Mouse (Mus musculus): Measurements from ENCODE around the gene Wipi2. TPM values are rescaled to one million over a fixed set of nuclear protein-coding genes. Genes with fewer than 3 reads are reported as not detected.

Gene Wipi2
- total RNA-seq, 2 experiments from 2014 or later: 36.9 to 39.6 TPM

DNA sequence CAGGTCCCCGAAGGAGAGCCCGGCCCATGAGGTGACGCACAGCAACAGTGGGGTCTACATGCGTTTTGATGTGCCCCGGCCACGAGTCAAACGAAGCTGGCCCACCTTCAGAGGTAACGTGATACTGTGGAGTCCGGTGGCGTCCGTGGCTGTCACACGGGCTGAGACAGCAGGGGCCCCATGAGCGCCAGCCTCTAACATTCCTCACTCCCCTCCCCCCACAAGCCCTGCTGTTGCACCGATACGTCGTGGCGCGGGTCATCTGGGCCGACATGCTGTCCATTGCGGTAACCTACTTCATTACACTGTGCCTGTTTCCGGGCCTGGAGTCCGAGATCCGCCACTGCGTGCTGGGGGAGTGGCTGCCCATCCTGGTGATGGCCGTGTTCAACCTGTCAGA lies 91.0 kb downstream of the Wipi2 start:
- DNase-seq (ENCODE audit: low spot score in 2 of 2): no peak

DNA sequence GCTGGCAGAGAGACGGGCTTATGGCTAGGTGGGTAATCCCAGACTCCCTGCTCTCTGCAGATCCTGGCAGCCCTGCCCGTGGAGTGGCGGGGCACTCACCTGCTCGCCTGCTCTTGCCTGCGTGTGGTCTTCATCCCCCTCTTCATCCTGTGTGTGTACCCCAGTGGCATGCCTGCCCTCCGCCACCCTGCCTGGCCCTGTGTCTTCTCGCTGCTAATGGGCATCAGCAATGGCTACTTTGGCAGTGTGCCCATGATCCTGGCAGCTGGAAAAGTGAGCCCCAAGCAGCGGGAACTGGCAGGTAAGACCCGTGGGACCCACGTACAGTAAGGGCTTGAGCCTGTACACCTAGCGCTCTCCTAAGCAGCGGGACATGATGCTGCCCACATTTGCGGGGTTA lies 92.4 kb downstream of the Wipi2 start:
- no peak for DNase-seq (ENCODE audit: low spot score in 2 of 2)

Other genes starting within 250 kb of the Wipi2 start
- 10 to 100 TPM; 26.6 to 27.9 TPM for gene Foxk1, start 226.2 kb upstream of the Wipi2 start, total RNA-seq (2021)
- 1 to 10 TPM; 7.3 to 8.1 TPM for gene Ap5z1, start 163.8 kb upstream of the Wipi2 start, total RNA-seq (2021)
- gene Papolb, start 97.6 kb upstream of the Wipi2 start, total RNA-seq (2021): under 1 TPM; 0.23 to 0.66 TPM
- gene Radil, start 76.6 kb upstream of the Wipi2 start, total RNA-seq (2021): 1 to 10 TPM; 7.2 to 7.9 TPM
- under 1 TPM; 0.27 to 0.39 TPM for gene Mmd2, start 18.9 kb upstream of the Wipi2 start, total RNA-seq (2021)
- gene Slc29a4, start 64.8 kb downstream of the Wipi2 start, total RNA-seq (2021): under 1 TPM; 0.81 to 0.88 TPM
- 10 to 100 TPM; 82.2 TPM for gene Tnrc18, start 190.0 kb downstream of the Wipi2 start, total RNA-seq (2021)

All from gastrocnemius, postnatal 4 days (tissue).